Mouse (Mus musculus): ENCODE data around the gene Pi4k2a.

GRCm38 (mm10) chr19:42051351-42051750 lies 38.9 kb upstream of the Pi4k2a start:
- TF ChIP-seq CTCF (IDR thresholded peaks at IDR 0.05; ENCODE audit: low read depth, low read length) (no peak), POLR2A (IDR thresholded peaks at IDR 0.05; ENCODE audit: borderline replicate concordance, low read depth, low read length) (no peak)

Measured in bone marrow macrophage, adult 2 months (primary cell).